In genomic region chr12:73701999-73702398, GRCm38 (mm10) we compare ENCODE assay signal across 28 mouse cellular contexts.
A peak's percentile ranks its signal among the peaks of the same experiment; 100 is the strongest.
DNase-seq lines count a peak whose midpoint lies in the region; ATAC-seq lines count a peak whose summit lies in the region.
"Had no signal": no experiment of that assay in that cellular context is flagged by ENCODE, and none has a peak within 500 bp of the region (broad histone marks: within the 10 kb centered on the region; RNA-seq: fewer than 3 reads in every experiment).

No protein-coding gene starts in this region.

- H3K27me3 ChIP-seq in forebrain, embryonic 10.5 days (ENCODE audit: poor library complexity, severe bottlenecking) = no peaks in the 10 kb centered on the region
- no peaks in the 10 kb centered on the region for H3K27me3 ChIP-seq in hindbrain, embryonic 11.5 days (ENCODE audit: control insufficient read depth, insufficient read depth, low read length)
- H3K27me3 ChIP-seq: embryonic facial prominence, embryonic 12.5 days; embryonic facial prominence, embryonic 15.5 days; forebrain, embryonic 12.5 days; forebrain, embryonic 15.5 days; heart, embryonic 12.5 days; heart, embryonic 15.5 days; intestine, embryonic 15.5 days had no signal

- H3K36me3 ChIP-seq in forebrain, embryonic 10.5 days (replicated peaks) = no peaks in the 10 kb centered on the region
- no peaks in the 10 kb centered on the region for H3K36me3 ChIP-seq in hindbrain, embryonic 11.5 days (ENCODE audit: control insufficient read depth, insufficient read depth, low read length)
- H3K36me3 ChIP-seq: embryonic facial prominence, embryonic 12.5 days; embryonic facial prominence, embryonic 15.5 days; forebrain, embryonic 12.5 days; forebrain, embryonic 15.5 days; heart, embryonic 15.5 days; hindbrain, embryonic 10.5 days; intestine, embryonic 15.5 days had no signal

- no peaks in the 10 kb centered on the region for H3K9me3 ChIP-seq in forebrain, embryonic 10.5 days
- H3K9me3 ChIP-seq in hindbrain, embryonic 11.5 days (ENCODE audit: control insufficient read depth, low read length) = no peaks in the 10 kb centered on the region
- H3K9me3 ChIP-seq: embryonic facial prominence, embryonic 12.5 days; embryonic facial prominence, embryonic 15.5 days; forebrain, embryonic 12.5 days; forebrain, embryonic 15.5 days; heart, embryonic 12.5 days; heart, embryonic 15.5 days; hindbrain, embryonic 10.5 days; intestine, embryonic 15.5 days had no signal

- peaks cover 8% of the 10 kb centered on the region for H3K4me1 ChIP-seq in forebrain, embryonic 10.5 days
- H3K4me1 ChIP-seq in hindbrain, embryonic 11.5 days (replicated peaks; ENCODE audit: control insufficient read depth, insufficient read depth, low read length) = no peaks in the 10 kb centered on the region
- H3K4me1 ChIP-seq: embryonic facial prominence, embryonic 12.5 days; hindbrain, embryonic 10.5 days; intestine, embryonic 15.5 days had no signal

- peak; percentile 82 for DNase-seq in 416B (ENCODE audit: low read depth)
- peak; percentile 47 to 72 for DNase-seq in natural killer cell, adult 2 months (ENCODE audit: low spot score in 2 of 2)
- no peak for DNase-seq in forebrain, embryonic 10.5 days (ENCODE audit: extremely low spot score, low spot score)
- DNase-seq in hindbrain, embryonic 11.5 days (ENCODE audit: low spot score) = no peak
- DNase-seq in cerebellum, adult 8-10 months = no peak
- DNase-seq: adrenal gland, adult 8-10 months; adrenal gland, postnatal 25 days; B cell, adult 2 months; cerebellum, adult 11-12 months; cerebellum, adult 9-10 months; cerebellum, postnatal 14 days; gastrocnemius, postnatal 10 days; heart, adult 18-20 months; heart, postnatal 10 days; heart, postnatal 36 days had no signal

- no peak overlapping the region for H3K4me2 ChIP-seq in hindbrain, embryonic 11.5 days (replicated peaks; ENCODE audit: low read depth, low read length)
- H3K4me2 ChIP-seq: embryonic facial prominence, embryonic 12.5 days; embryonic facial prominence, embryonic 15.5 days; forebrain, embryonic 12.5 days; forebrain, embryonic 15.5 days; heart, embryonic 12.5 days; heart, embryonic 15.5 days; hindbrain, embryonic 14.5 days; intestine, embryonic 15.5 days had no signal

- no peak overlapping the region for H3K9ac ChIP-seq in hindbrain, embryonic 11.5 days (ENCODE audit: low read depth, low read length)
- H3K9ac ChIP-seq: embryonic facial prominence, embryonic 12.5 days; embryonic facial prominence, embryonic 15.5 days; forebrain, embryonic 12.5 days; forebrain, embryonic 15.5 days; heart, embryonic 12.5 days; heart, embryonic 15.5 days; hindbrain, embryonic 14.5 days; intestine, embryonic 15.5 days had no signal

- H3K4me3 ChIP-seq in forebrain, embryonic 10.5 days = no peak overlapping the region
- no peak overlapping the region for H3K4me3 ChIP-seq in hindbrain, embryonic 11.5 days (ENCODE audit: low read depth, low read length)
- H3K4me3 ChIP-seq: embryonic facial prominence, embryonic 12.5 days; embryonic facial prominence, embryonic 15.5 days; forebrain, embryonic 12.5 days; forebrain, embryonic 15.5 days; heart, embryonic 12.5 days; heart, embryonic 15.5 days; hindbrain, embryonic 10.5 days; intestine, embryonic 15.5 days had no signal

- WGBS in forebrain, embryonic 10.5 days = 86% methylated on average over 3 of the region's 3 CpGs
- 87% methylated on average over 3 of the region's 3 CpGs for WGBS in hindbrain, embryonic 11.5 days

- no peak overlapping the region for H3K27ac ChIP-seq in forebrain, embryonic 10.5 days
- H3K27ac ChIP-seq in hindbrain, embryonic 11.5 days (ENCODE audit: low read depth, low read length) = no peak overlapping the region
- H3K27ac ChIP-seq: embryonic facial prominence, embryonic 12.5 days; embryonic facial prominence, embryonic 15.5 days; forebrain, embryonic 12.5 days; forebrain, embryonic 15.5 days; heart, embryonic 15.5 days; hindbrain, embryonic 10.5 days; hindbrain, embryonic 14.5 days; intestine, embryonic 15.5 days had no signal

- peak; percentile 62 for ATAC-seq in common myeloid progenitor, adult 5-6 weeks (replicated peaks; ENCODE audit: low read depth, poor library complexity, severe bottlenecking)
- ATAC-seq in megakaryocyte, adult 5-6 weeks (ENCODE audit: poor library complexity, severe bottlenecking) = peak; percentile 65
- ATAC-seq in hindbrain, embryonic 11.5 days (ENCODE audit: low FRiP score) = no peak
- ATAC-seq: activated CD4-positive, CD25-positive, alpha-beta regulatory T cell, adult 4 months; CD4-positive, CD25-positive, alpha-beta regulatory T cell, adult 4 months; forebrain, embryonic 15.5 days; intestine, embryonic 15.5 days had no signal

Comparison
In these comparisons a context has a peak if more than half of its experiments do, and no peak if none do; other contexts are left out.
1. DNase-seq: peak in 416B (single experiment) and natural killer cell, adult 2 months (2 of 2); none in forebrain, embryonic 10.5 days (single experiment), hindbrain, embryonic 11.5 days (single experiment) and cerebellum, adult 8-10 months (single experiment).